Mouse (Mus musculus) heart, embryonic 16.5 days (tissue): ENCODE results near the gene Fes. TPM values are rescaled to one million over a fixed set of nuclear protein-coding genes. Genes with fewer than 3 reads are reported as not detected.

Experiments
- ATAC-seq: fragments of 200-750 bp; cut with Nextera tagmentation; replicated peaks from 2 replicates; pipeline ENCODE4 v1.8.0; 2017; ENCODE audit warnings: moderate number of reproducible peaks; ENCODE audit not compliant: insufficient read depth, low FRiP score; ENCODE audit errors: extremely low read depth
- H3K27ac ChIP-seq: fragments of 300-500 bp; sonication (generic); 2 replicates; pipeline ENCODE4 v1.5.1; 2014; ENCODE audit warnings: mild to moderate bottlenecking, low read length, control low read depth, moderate library complexity
- H3K27me3 ChIP-seq: fragments of 300-500 bp; sonication (generic); 2 replicates; pipeline ENCODE4 v1.6.1; 2014; ENCODE audit warnings: low read length, mixed read lengths; ENCODE audit not compliant: control insufficient read depth, insufficient read depth
- H3K36me3 ChIP-seq: fragments of 300-500 bp; sonication (generic); 2 replicates; pipeline ENCODE4 v1.6.1; 2014; ENCODE audit not compliant: control insufficient read depth, insufficient read depth
- H3K4me1 ChIP-seq: fragments of 300-500 bp; sonication (generic); 2 replicates; pipeline ENCODE4 v1.6.1; 2014; ENCODE audit warnings: low read length, mixed read lengths; ENCODE audit not compliant: control insufficient read depth, insufficient read depth
- H3K4me2 ChIP-seq: fragments of 300-500 bp; sonication (generic); 2 replicates; pipeline ENCODE4 v1.6.1; 2014; ENCODE audit warnings: low read depth, mild to moderate bottlenecking, control low read depth, low read length
- H3K4me3 ChIP-seq: fragments of 300-500 bp; sonication (generic); 2 replicates; pipeline ENCODE4 v1.5.1; 2014; ENCODE audit warnings: mild to moderate bottlenecking, control low read depth, low read length
- H3K9ac ChIP-seq: fragments of 300-500 bp; sonication (generic); 2 replicates; pipeline ENCODE4 v1.6.1; 2014; ENCODE audit warnings: low read length, control low read depth
- H3K9me3 ChIP-seq: fragments of 300-500 bp; sonication (generic); replicated peaks from 2 replicates; pipeline ENCODE4 v1.6.1; 2016; ENCODE audit warnings: low read length; ENCODE audit not compliant: control insufficient read depth
- WGBS: fragments of 180-500 bp; shearing (Covaris S2); extraction: QIAGEN DNeasy Blood & Tissue Kit; methylation state at CpG from one replicate; pipeline ENCODE4 v1.1.7; 2014; 5-methylcytosine and 5-hydroxymethylcytosine counted together
- polyA plus RNA-seq: library from polyadenylated mRNA; unstranded; fragments of >200 nt; fragmentation: Nextera tagmentation; extraction: Ambion mirVana; gene quantifications from 2 replicates; pipeline ENCODE4 v1.2.1, GENCODE M21; 2015

The Fes gene
- polyA plus RNA-seq, 1 experiment from 2014 or later: 14.1 TPM

- 63% methylated on average over 3 of the region's 3 CpGs for WGBS
- H3K9ac ChIP-seq: no peak overlapping the region
- no peaks in the 10 kb centered on the region for H3K27me3 ChIP-seq
- no peak for ATAC-seq
- no peak overlapping the region for H3K4me2 ChIP-seq
- H3K27ac ChIP-seq: peak overlapping the region; percentile 12; the same call in 1 of the 2 replicates
- H3K36me3 ChIP-seq: no peaks in the 10 kb centered on the region
- no peaks in the 10 kb centered on the region for H3K9me3 ChIP-seq
- H3K4me1 ChIP-seq: peaks cover 17% of the 10 kb centered on the region
- no peak overlapping the region for H3K4me3 ChIP-seq
These were observed 13.5 kb downstream of the Fes start for GRCm38 (mm10) chr7:80374280-80374679.

- Histone ChIP-seq H3K9me3 (no peaks in the 10 kb centered on the region), H3K4me1 (peaks cover 21% of the 10 kb centered on the region), H3K4me3 (no peak overlapping the region), H3K27ac (peak overlapping the region; percentile 21; the same call in 1 of the 2 replicates), H3K9ac (no peak overlapping the region), H3K4me2 (no peak overlapping the region), H3K36me3 (no peaks in the 10 kb centered on the region), H3K27me3 (no peaks in the 10 kb centered on the region)
- no peak for ATAC-seq
- 81% methylated on average over 12 of the region's 12 CpGs for WGBS
These were observed 13.9 kb downstream of the Fes start for GRCm38 (mm10) chr7:80373850-80374249.

- Histone ChIP-seq H3K4me2 (no peak overlapping the region), H3K27ac (peak overlapping the region; percentile 21; the same call in 1 of the 2 replicates), H3K4me3 (no peak overlapping the region), H3K4me1 (peaks cover 25% of the 10 kb centered on the region), H3K27me3 (no peaks in the 10 kb centered on the region), H3K9me3 (no peaks in the 10 kb centered on the region), H3K9ac (no peak overlapping the region), H3K36me3 (peaks cover 2% of the 10 kb centered on the region; the same call in 1 of the 2 replicates)
- WGBS: 69% methylated on average over 4 of the region's 4 CpGs
- ATAC-seq: no peak
These were observed 14.4 kb downstream of the Fes start for GRCm38 (mm10) chr7:80373352-80373751.

GRCm38 (mm10) chr7:80372667-80373066 is 15.1 kb downstream of the Fes start:
- Histone ChIP-seq H3K9ac (no peak overlapping the region), H3K4me2 (no peak overlapping the region), H3K27ac (no peak overlapping the region), H3K36me3 (peaks cover 4% of the 10 kb centered on the region; the same call in 1 of the 2 replicates), H3K4me1 (peaks cover 29% of the 10 kb centered on the region), H3K9me3 (no peaks in the 10 kb centered on the region), H3K27me3 (no peaks in the 10 kb centered on the region), H3K4me3 (no peak overlapping the region)
- no peak for ATAC-seq
- WGBS: 30% methylated on average over 2 of the region's 2 CpGs

DNA sequence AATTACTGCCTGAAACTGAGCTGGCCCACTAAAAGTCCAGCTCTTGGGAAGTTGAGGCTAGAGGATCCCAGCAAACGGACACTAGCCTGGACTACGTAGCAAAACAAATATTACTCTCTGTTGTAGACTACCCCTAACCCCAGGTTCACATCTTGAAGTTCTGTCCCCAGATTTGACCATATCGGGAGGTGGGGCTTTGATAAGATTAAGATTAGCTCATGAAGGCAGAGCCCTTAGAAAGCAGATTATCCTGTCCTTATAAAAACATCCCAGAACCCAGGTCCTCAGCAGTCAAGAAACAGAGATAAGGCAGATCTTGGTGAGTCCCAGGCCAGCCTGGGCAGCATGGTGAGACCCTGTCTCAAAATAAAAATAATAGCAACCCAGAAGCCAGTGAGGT is 15.6 kb downstream of the Fes start:
- Histone ChIP-seq H3K27me3 (no peaks in the 10 kb centered on the region), H3K9me3 (no peaks in the 10 kb centered on the region), H3K27ac (no peak overlapping the region), H3K4me1 (peaks cover 29% of the 10 kb centered on the region), H3K36me3 (peaks cover 4% of the 10 kb centered on the region; the same call in 1 of the 2 replicates), H3K4me3 (no peak overlapping the region), H3K9ac (no peak overlapping the region), H3K4me2 (no peak overlapping the region)
- 57% methylated on average over 3 of the region's 3 CpGs for WGBS
- ATAC-seq: no peak

GRCm38 (mm10) chr7:80371041-80371751 is 16.6 kb downstream of the Fes start, which contains the start of gene Man2a2:
Gene Man2a2 (minus strand): TSS chr7:80371375.
- Histone ChIP-seq H3K4me3 (peak within 1 kb of the TSS; percentile 92), H3K4me2 (peak within 1 kb of the TSS; percentile 82), H3K27me3 (no peaks in the 10 kb centered on the region), H3K4me1 (peaks cover 29% of the 10 kb centered on the region), H3K9ac (peak within 1 kb of the TSS; percentile 96), H3K27ac (peak within 1 kb of the TSS; percentile 93), H3K9me3 (no peaks in the 10 kb centered on the region), H3K36me3 (peaks cover 12% of the 10 kb centered on the region)
- ATAC-seq: peak; percentile 69
- WGBS: under 1% methylated on average over 58 of the region's 86 CpGs

DNA sequence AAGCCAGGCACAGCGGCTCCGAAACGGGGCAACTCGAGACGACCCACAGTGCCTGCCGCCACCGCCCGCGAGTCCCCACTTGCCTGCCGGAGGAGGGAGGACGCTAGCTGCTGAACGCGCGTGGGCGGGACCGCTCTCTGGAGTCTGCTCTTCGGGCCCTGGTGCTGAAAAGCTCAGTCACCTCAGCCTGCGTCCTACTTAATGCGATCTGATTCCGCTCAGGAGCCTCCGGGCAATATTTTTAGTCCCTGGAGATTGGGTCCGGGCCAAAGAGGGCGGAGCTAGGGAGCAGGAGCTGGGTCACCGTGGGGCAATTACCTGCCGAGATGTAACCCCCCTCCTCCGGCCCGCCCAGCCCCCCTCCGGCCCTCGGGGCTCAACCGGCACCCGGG is 17.1 kb downstream of the Fes start:
- WGBS: under 1% methylated on average over 30 of the region's 31 CpGs
- peaks cover 30% of the 10 kb centered on the region for H3K4me1 ChIP-seq
- no peaks in the 10 kb centered on the region for H3K9me3 ChIP-seq
- no peaks in the 10 kb centered on the region for H3K27me3 ChIP-seq
- peaks cover 16% of the 10 kb centered on the region for H3K36me3 ChIP-seq
- peak; percentile 60 for ATAC-seq
- peak overlapping the region; percentile 92 for H3K4me3 ChIP-seq
- peak overlapping the region; percentile 82 for H3K4me2 ChIP-seq
- H3K9ac ChIP-seq: peak overlapping the region; percentile 96
- peak overlapping the region; percentile 93 for H3K27ac ChIP-seq

DNA sequence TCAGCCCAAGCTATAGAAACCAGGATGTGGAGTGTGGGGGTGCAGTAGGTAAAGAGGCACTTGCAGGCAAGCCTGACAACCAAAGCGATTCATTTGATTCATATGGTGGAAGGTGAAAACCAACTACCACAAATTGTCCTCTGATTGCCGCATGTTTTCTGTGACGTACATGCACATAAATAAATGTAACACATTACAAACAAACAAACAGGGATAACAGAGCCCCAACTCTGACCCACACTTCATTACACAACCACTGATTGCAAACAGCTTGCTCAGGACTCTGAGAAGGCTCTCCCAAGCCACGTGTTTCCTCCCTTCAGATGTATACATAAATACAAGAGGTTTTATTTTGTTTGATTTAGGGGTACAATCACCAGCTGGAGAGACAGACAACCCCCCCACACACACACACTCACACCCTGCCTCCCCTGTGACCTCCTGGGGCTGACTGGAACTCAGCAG is 17.7 kb downstream of the Fes start:
- Histone ChIP-seq H3K4me1 (peaks cover 27% of the 10 kb centered on the region), H3K9ac (peak overlapping the region; percentile 96), H3K4me2 (peak overlapping the region; percentile 82), H3K27me3 (no peaks in the 10 kb centered on the region), H3K36me3 (peaks cover 16% of the 10 kb centered on the region), H3K4me3 (peak overlapping the region; percentile 92), H3K9me3 (no peaks in the 10 kb centered on the region), H3K27ac (peak overlapping the region; percentile 93)
- no peak for ATAC-seq
- WGBS: 37% methylated on average over 4 of the region's 4 CpGs

- H3K9ac ChIP-seq: no peak overlapping the region
- H3K4me1 ChIP-seq: peaks cover 27% of the 10 kb centered on the region
- H3K4me3 ChIP-seq: peak overlapping the region; percentile 92; the same call in 1 of the 2 replicates
- no peaks in the 10 kb centered on the region for H3K27me3 ChIP-seq
- peaks cover 19% of the 10 kb centered on the region for H3K36me3 ChIP-seq
- 65% methylated on average over 5 of the region's 5 CpGs for WGBS
- peak overlapping the region; percentile 82 for H3K4me2 ChIP-seq
- H3K27ac ChIP-seq: peak overlapping the region; percentile 53
- no peak for ATAC-seq
- no peaks in the 10 kb centered on the region for H3K9me3 ChIP-seq
These were observed 18.3 kb downstream of the Fes start for GRCm38 (mm10) chr7:80369461-80369860.
